Mouse (Mus musculus) layer of hippocampus, adult 6 months (tissue): ENCODE data around the gene Samd14. TPM values are rescaled to one million over a fixed set of nuclear protein-coding genes. Genes with fewer than 3 reads are reported as not detected.

Experiments used
- long read RNA-seq, 2 experiments: library from polyadenylated mRNA; unstranded; transcript quantifications; one replicate each; pipeline ENCODE4 v2.0.0; 2019 to 2020
- polyA plus RNA-seq: library from polyadenylated mRNA; unstranded; fragments of <200 nt; fragmentation: Nextera tagmentation; gene quantifications from 2 replicates; pipeline ENCODE4 v1.2.3, GENCODE M21; 2021

The Samd14 gene
- polyA plus RNA-seq = 13.5 and 16.5 TPM in 2 replicates
- long read RNA-seq, experiment 1, transcript Samd14-201 (10 exons, 3,318 nt) = major isoform, 34 of 59 reads
- long read RNA-seq, experiment 1, partial matches to known transcripts = 15 of 59 reads
- long read RNA-seq, experiment 1, other reads (novel, unspliced or antisense) = 10 of 59 reads
- long read RNA-seq, experiment 2, transcript Samd14-201 (10 exons, 3,318 nt) = major isoform, 154 of 226 reads
- long read RNA-seq, experiment 2, partial matches to known transcripts = 29 of 226 reads
- long read RNA-seq, experiment 2, other reads (novel, unspliced or antisense) = 43 of 226 reads

DNA sequence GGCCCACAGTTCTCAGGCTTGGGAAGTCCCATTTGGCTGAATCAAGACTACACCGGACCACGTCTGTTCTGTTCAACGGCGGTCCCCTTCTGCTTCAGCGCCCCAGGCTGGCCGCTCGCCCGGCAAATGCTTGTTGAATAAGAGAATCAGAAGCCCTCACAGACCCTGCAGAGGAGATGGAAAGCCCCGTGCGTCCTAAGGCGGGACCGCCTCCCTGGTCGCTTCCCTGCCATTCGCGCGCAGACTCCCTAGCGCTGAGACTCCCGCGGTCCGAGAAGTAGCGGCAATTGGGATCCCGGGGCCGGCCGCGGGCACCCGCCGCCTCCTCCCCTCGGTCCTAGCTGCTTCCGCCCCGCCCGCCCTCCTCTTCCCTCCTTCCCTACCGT lies at the start of gene Samd14:
TSS of gene Samd14 (plus strand) at position 251 of the 386 bp plus-strand sequence.

DNA sequence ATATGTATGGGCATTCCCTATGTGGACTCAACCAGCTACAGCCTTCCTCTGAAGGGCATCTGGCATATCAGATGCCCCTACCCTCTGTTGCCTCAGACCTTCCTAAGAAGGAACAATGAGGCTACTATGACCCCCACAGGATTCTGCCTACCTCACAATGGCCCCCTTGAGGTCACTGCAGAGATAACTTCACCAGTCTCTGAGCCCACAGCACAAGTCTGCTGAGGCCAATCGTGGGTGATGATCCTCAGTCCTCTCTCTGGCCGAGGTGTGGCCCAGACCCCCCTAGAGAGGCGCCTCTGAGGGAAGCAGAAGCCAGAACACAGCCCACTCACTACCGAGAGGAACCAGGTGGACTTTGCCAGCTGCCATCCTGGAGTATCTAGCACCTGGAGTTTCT lies 42.3 kb upstream of the Samd14 start, which contains the start of gene Hils1:
TSS of gene Hils1 (plus strand) at position 175 of the 400 bp plus-strand sequence.

DNA sequence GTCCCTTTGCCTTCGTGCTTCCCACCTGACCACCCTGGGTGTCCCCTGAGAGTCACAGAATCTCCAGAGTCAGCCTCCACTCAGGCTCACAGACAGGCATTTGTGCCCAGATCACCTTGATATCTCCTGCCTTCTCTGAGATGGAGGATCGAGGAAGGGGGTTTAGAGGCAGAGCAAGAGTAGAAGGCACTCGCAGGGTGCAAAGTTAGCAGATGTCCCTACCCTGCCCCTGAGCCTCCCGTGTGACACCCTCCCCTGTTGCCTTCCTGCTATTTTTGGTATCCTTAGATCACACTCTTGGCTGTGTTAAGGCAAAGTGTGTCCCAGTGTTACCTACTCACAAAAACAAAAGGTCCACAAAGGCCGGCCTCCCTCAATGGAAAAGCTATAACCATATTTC lies 33.5 kb upstream of the Samd14 start, which contains the start of gene Sgca:
TSS of gene Sgca (minus strand) at position 129 of the 400 bp plus-strand sequence.

DNA sequence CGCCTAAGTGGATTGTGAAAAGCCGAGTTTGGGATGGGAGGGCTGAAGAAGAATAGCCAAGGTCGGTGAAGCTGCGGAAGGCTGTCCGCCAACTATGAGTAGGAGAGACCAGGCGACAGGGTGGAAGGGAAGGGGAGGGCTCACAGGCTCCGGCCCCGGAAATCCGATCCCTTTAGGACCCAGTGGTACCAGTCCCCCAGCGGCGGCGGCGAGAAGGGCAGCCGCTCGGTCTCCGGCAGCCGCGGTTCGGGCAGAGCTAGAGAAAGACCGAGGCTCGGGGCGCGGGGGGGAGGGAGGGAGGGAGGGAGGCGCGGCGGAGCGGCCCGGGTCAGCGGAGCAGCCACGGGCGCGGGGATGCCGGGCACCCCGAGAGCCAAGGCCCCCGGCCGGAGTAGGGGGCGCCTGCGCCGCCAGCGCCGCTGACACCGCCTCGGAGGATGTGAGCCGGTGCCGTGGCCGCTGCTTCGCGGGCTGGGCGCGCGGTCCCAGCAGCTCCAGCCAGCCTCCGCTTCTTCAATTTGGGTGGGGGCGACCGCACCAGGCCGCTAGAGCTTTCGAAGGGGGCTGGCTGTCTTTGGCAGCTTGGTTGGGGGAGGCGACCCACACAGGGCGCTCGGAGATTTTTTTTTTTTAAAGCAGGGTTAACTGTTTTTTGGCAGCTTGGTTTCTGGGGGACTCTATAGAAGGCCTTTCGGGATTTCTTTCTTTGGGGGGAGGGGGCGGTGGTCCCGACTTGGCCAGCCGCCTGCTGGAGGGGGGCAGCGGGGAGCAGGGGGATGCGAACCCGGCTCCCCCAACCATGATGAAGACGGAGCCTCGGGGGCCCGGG lies 18.7 kb upstream of the Samd14 start, which contains the start of gene Ppp1r9b:
TSS of gene Ppp1r9b (plus strand) at position 287 of the 829 bp plus-strand sequence.

DNA sequence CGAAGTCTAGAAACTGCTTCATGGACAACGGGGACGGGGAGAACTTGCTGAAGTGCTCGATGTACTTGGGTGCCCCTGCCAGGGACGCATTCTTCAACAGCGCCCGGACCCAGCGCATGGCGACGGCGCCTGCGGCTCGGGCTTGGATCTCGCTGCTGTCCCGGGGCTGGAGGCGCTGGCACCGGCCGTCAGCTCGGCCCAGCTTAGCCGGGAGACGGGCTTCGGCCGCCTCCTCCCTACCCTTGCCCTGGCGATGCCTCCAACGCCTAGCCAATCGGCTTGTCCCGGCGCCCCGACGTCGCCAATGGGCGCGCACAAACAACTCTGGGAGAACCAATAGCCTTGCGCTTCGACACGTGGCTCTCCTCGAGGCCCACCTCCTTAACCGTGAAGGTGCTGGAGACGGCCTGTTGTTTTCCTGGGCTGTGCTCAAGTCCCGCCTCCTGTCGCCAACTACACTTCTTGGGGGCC lies 31.5 kb downstream of the Samd14 start, which contains the start of gene Pdk2:
TSS of gene Pdk2 (minus strand) at position 216 of the 471 bp plus-strand sequence.

Other genes starting within 250 kb of the Samd14 start
- not detected in 2 replicates for gene Tmem92, start 227.2 kb upstream of the Samd14 start, polyA plus RNA-seq
- gene Col1a1, start 73.7 kb upstream of the Samd14 start, polyA plus RNA-seq = 0.90 and 1.4 TPM in 2 replicates
- gene Hils1, start 42.3 kb upstream of the Samd14 start, polyA plus RNA-seq = not detected in 2 replicates
- gene Sgca, start 33.6 kb upstream of the Samd14 start, polyA plus RNA-seq = 0.40 and 0.46 TPM in 2 replicates
- 30.7 and 37.0 TPM in 2 replicates for gene Ppp1r9b, start 18.8 kb upstream of the Samd14 start, polyA plus RNA-seq
- 129 and 142 TPM in 2 replicates for gene Pdk2, start 31.5 kb downstream of the Samd14 start, polyA plus RNA-seq
- gene Itga3, start 66.9 kb downstream of the Samd14 start, polyA plus RNA-seq = 2.1 and 2.3 TPM in 2 replicates
- not detected in 2 replicates for gene Dlx3, start 110.2 kb downstream of the Samd14 start, polyA plus RNA-seq
- gene Dlx4, start 136.4 kb downstream of the Samd14 start, polyA plus RNA-seq = 0.10 and 0.50 TPM in 2 replicates